Mouse (Mus musculus): ENCODE measurements around the gene H2-Ob. TPM values are rescaled to one million over a fixed set of nuclear protein-coding genes. Genes with fewer than 3 reads are reported as not detected.
A peak's percentile ranks its signal among the peaks of the same experiment; 100 is the strongest.

Gene H2-Ob
- polyA plus RNA-seq, 1 experiment from 2014 or later: 0.24 TPM

- Histone ChIP-seq H3K4me2 (ENCODE audit: low read depth, low read length) (peak overlapping the region; percentile 97), H3K36me3 (ENCODE audit: control insufficient read depth, insufficient read depth) (0 out of 2 replicates have a peak, but pooled peaks cover 4% of the 10 kb centered on the region), H3K4me3 (ENCODE audit: low read length) (peak overlapping the region; percentile 92), H3K9ac (ENCODE audit: low read length) (peak overlapping the region; percentile 87), H3K9me3 (replicated peaks; ENCODE audit: control insufficient read depth, low read length) (peaks cover 6% of the 10 kb centered on the region), H3K4me1 (ENCODE audit: control insufficient read depth, insufficient read depth, low read length) (peaks cover 11% of the 10 kb centered on the region; the same call in 1 of the 2 replicates), H3K27ac (ENCODE audit: low read length) (peak overlapping the region; percentile 61), H3K27me3 (ENCODE audit: control insufficient read depth, insufficient read depth, low read length) (peaks cover 6% of the 10 kb centered on the region)
- peak; percentile 21; the same call in 1 of the 2 replicates for ATAC-seq (replicated peaks; ENCODE audit: extremely low read depth, insufficient read depth, low FRiP score)
- WGBS: 8% methylated on average over 18 of the region's 18 CpGs
These were observed 33.5 kb upstream of the H2-Ob start for GRCm38 (mm10) chr17:34205021-34205745.

GRCm38 (mm10) chr17:34205746-34206176, 32.9 kb upstream of the H2-Ob start:
- no peak for ATAC-seq (replicated peaks; ENCODE audit: extremely low read depth, insufficient read depth, low FRiP score)
- Histone ChIP-seq H3K4me1 (ENCODE audit: control insufficient read depth, insufficient read depth, low read length) (peaks cover 11% of the 10 kb centered on the region; the same call in 1 of the 2 replicates), H3K27ac (ENCODE audit: low read length) (peak overlapping the region; percentile 61), H3K27me3 (ENCODE audit: control insufficient read depth, insufficient read depth, low read length) (peaks cover 6% of the 10 kb centered on the region), H3K4me2 (ENCODE audit: low read depth, low read length) (peak overlapping the region; percentile 97), H3K36me3 (ENCODE audit: control insufficient read depth, insufficient read depth) (0 out of 2 replicates have a peak, but pooled peaks cover 4% of the 10 kb centered on the region), H3K4me3 (ENCODE audit: low read length) (peak overlapping the region; percentile 92), H3K9me3 (replicated peaks; ENCODE audit: control insufficient read depth, low read length) (peaks cover 6% of the 10 kb centered on the region), H3K9ac (ENCODE audit: low read length) (peak overlapping the region; percentile 87; the same call in 1 of the 2 replicates)
- 12% methylated on average over 9 of the region's 9 CpGs for WGBS

- ATAC-seq (replicated peaks; ENCODE audit: extremely low read depth, insufficient read depth, low FRiP score): no peak
- WGBS: 78% methylated on average over 5 of the region's 5 CpGs
These were observed 32.0 kb upstream of the H2-Ob start for GRCm38 (mm10) chr17:34206731-34207130.

GRCm38 (mm10) chr17:34207456-34207855, 31.2 kb upstream of the H2-Ob start:
- Histone ChIP-seq H3K4me3 (ENCODE audit: low read length) (no peak overlapping the region), H3K4me1 (ENCODE audit: control insufficient read depth, insufficient read depth, low read length) (peaks cover 11% of the 10 kb centered on the region; the same call in 1 of the 2 replicates), H3K9me3 (replicated peaks; ENCODE audit: control insufficient read depth, low read length) (peaks cover 6% of the 10 kb centered on the region), H3K27ac (ENCODE audit: low read length) (no peak overlapping the region), H3K27me3 (ENCODE audit: control insufficient read depth, insufficient read depth, low read length) (peaks cover 16% of the 10 kb centered on the region), H3K9ac (ENCODE audit: low read length) (no peak overlapping the region), H3K36me3 (ENCODE audit: control insufficient read depth, insufficient read depth) (0 out of 2 replicates have a peak, but pooled peaks cover 4% of the 10 kb centered on the region), H3K4me2 (ENCODE audit: low read depth, low read length) (no peak overlapping the region)
- 44% methylated on average over 3 of the region's 3 CpGs for WGBS
- ATAC-seq (replicated peaks; ENCODE audit: extremely low read depth, insufficient read depth, low FRiP score): no peak

More at GRCm38 (mm10) chr17:34206731-34207130, 32.0 kb upstream of the H2-Ob start:
- H3K9me3 ChIP-seq (replicated peaks; ENCODE audit: control insufficient read depth, low read length): peaks cover 6% of the 10 kb centered on the region
- no peak overlapping the region for H3K4me2 ChIP-seq (ENCODE audit: low read depth, low read length)
- no peak overlapping the region for H3K4me3 ChIP-seq (ENCODE audit: low read length)
- H3K4me1 ChIP-seq (ENCODE audit: control insufficient read depth, insufficient read depth, low read length): peaks cover 11% of the 10 kb centered on the region; the same call in 1 of the 2 replicates
- peaks cover 10% of the 10 kb centered on the region for H3K27me3 ChIP-seq (ENCODE audit: control insufficient read depth, insufficient read depth, low read length)
- 0 out of 2 replicates have a peak, but pooled peaks cover 4% of the 10 kb centered on the region for H3K36me3 ChIP-seq (ENCODE audit: control insufficient read depth, insufficient read depth)
- H3K27ac ChIP-seq (ENCODE audit: low read length): no peak overlapping the region
- H3K9ac ChIP-seq (ENCODE audit: low read length): no peak overlapping the region

GRCm38 (mm10) chr17:34207866-34208265, 30.8 kb upstream of the H2-Ob start:
- no peak for ATAC-seq (replicated peaks; ENCODE audit: extremely low read depth, insufficient read depth, low FRiP score)
- peaks cover 11% of the 10 kb centered on the region; the same call in 1 of the 2 replicates for H3K4me1 ChIP-seq (ENCODE audit: control insufficient read depth, insufficient read depth, low read length)
- H3K9ac ChIP-seq (ENCODE audit: low read length): no peak overlapping the region
- no peak overlapping the region for H3K4me3 ChIP-seq (ENCODE audit: low read length)
- H3K9me3 ChIP-seq (replicated peaks; ENCODE audit: control insufficient read depth, low read length): peaks cover 6% of the 10 kb centered on the region
- 0 out of 2 replicates have a peak, but pooled peaks cover 4% of the 10 kb centered on the region for H3K36me3 ChIP-seq (ENCODE audit: control insufficient read depth, insufficient read depth)
- 98% methylated on average over 9 of the region's 9 CpGs for WGBS
- no peak overlapping the region for H3K27ac ChIP-seq (ENCODE audit: low read length)
- no peak overlapping the region for H3K4me2 ChIP-seq (ENCODE audit: low read depth, low read length)
- H3K27me3 ChIP-seq (ENCODE audit: control insufficient read depth, insufficient read depth, low read length): peaks cover 19% of the 10 kb centered on the region

- 19% methylated on average over 10 of the region's 10 CpGs for WGBS
- 0 out of 2 replicates have a peak, but pooled peaks cover 4% of the 10 kb centered on the region for H3K36me3 ChIP-seq (ENCODE audit: control insufficient read depth, insufficient read depth)
- H3K9me3 ChIP-seq (replicated peaks; ENCODE audit: control insufficient read depth, low read length): peaks cover 6% of the 10 kb centered on the region
- peaks cover 23% of the 10 kb centered on the region for H3K27me3 ChIP-seq (ENCODE audit: control insufficient read depth, insufficient read depth, low read length)
- no peak overlapping the region; the same call in 1 of the 2 replicates for H3K4me3 ChIP-seq (ENCODE audit: low read length)
- H3K9ac ChIP-seq (ENCODE audit: low read length): no peak overlapping the region
- no peak for ATAC-seq (replicated peaks; ENCODE audit: extremely low read depth, insufficient read depth, low FRiP score)
- no peak overlapping the region for H3K27ac ChIP-seq (ENCODE audit: low read length)
- peaks cover 11% of the 10 kb centered on the region; the same call in 1 of the 2 replicates for H3K4me1 ChIP-seq (ENCODE audit: control insufficient read depth, insufficient read depth, low read length)
- H3K4me2 ChIP-seq (ENCODE audit: low read depth, low read length): no peak overlapping the region
These were observed 30.3 kb upstream of the H2-Ob start for GRCm38 (mm10) chr17:34208421-34208820.

- Histone ChIP-seq H3K27ac (ENCODE audit: low read length) (peak overlapping the region; percentile 27; the same call in 1 of the 2 replicates), H3K4me3 (ENCODE audit: low read length) (no peak overlapping the region), H3K4me2 (ENCODE audit: low read depth, low read length) (no peak overlapping the region), H3K4me1 (ENCODE audit: control insufficient read depth, insufficient read depth, low read length) (peaks cover 7% of the 10 kb centered on the region; the same call in 1 of the 2 replicates), H3K27me3 (ENCODE audit: control insufficient read depth, insufficient read depth, low read length) (peaks cover 32% of the 10 kb centered on the region), H3K9ac (ENCODE audit: low read length) (no peak overlapping the region), H3K36me3 (ENCODE audit: control insufficient read depth, insufficient read depth) (0 out of 2 replicates have a peak, but pooled peaks cover 4% of the 10 kb centered on the region), H3K9me3 (replicated peaks; ENCODE audit: control insufficient read depth, low read length) (peaks cover 6% of the 10 kb centered on the region)
- ATAC-seq (replicated peaks; ENCODE audit: extremely low read depth, insufficient read depth, low FRiP score): no peak
- 47% methylated on average over 3 of the region's 3 CpGs for WGBS
These were observed 29.0 kb upstream of the H2-Ob start for GRCm38 (mm10) chr17:34209680-34210079.

GRCm38 (mm10) chr17:34210599-34210998, 28.1 kb upstream of the H2-Ob start:
- Histone ChIP-seq H3K27me3 (ENCODE audit: control insufficient read depth, insufficient read depth, low read length) (peaks cover 36% of the 10 kb centered on the region), H3K9me3 (replicated peaks; ENCODE audit: control insufficient read depth, low read length) (peaks cover 6% of the 10 kb centered on the region)
- 43% methylated on average over 3 of the region's 3 CpGs for WGBS

More at GRCm38 (mm10) chr17:34210599-34210998, 28.1 kb upstream of the H2-Ob start:
- H3K4me2 ChIP-seq (ENCODE audit: low read depth, low read length): no peak overlapping the region
- peak overlapping the region; percentile 57; the same call in 1 of the 2 replicates for H3K27ac ChIP-seq (ENCODE audit: low read length)
- no peaks in the 10 kb centered on the region; the same call in 1 of the 2 replicates for H3K4me1 ChIP-seq (ENCODE audit: control insufficient read depth, insufficient read depth, low read length)
- 0 out of 2 replicates have a peak, but pooled peaks cover 4% of the 10 kb centered on the region for H3K36me3 ChIP-seq (ENCODE audit: control insufficient read depth, insufficient read depth)
- H3K9ac ChIP-seq (ENCODE audit: low read length): no peak overlapping the region
- 0 out of 2 replicates have a peak, but pooled peaks have one; percentile 46 for ATAC-seq (replicated peaks; ENCODE audit: extremely low read depth, insufficient read depth, low FRiP score)
- no peak overlapping the region for H3K4me3 ChIP-seq (ENCODE audit: low read length)
